Mouse (Mus musculus) regulatory T cell (primary cell): ENCODE data around the gene Btbd9.

Source experiments
- in situ Hi-C: fragments of 300-600 bp; cut with MboI, MseI; formaldehyde crosslinking; loops from one replicate; pipeline ENCODE4 v1.15.1; 2025; ENCODE audit warnings: high pct_unique_total_duplicates

The Btbd9 gene

DNA sequence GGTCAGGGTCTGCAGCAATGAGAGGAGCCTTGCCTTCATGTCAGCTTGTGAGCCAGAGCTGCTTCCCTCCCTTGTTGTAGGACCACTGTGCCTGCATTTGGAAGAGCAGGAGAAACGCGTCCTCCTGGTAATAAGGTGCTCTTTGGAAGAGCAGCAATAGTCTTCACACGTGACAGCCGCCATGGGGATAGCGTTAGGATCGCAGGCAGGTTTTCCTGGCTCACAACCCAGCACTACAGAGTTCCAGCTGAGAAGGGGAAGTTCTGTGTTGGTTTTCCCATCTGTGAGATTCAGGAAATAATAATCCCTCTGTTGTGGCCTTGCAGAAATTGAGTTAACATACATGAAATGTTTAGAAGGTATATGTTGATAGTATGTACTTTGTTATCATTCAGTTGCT, 392.7 kb downstream of the Btbd9 start:
- in situ Hi-C loops, result no loop called here

DNA sequence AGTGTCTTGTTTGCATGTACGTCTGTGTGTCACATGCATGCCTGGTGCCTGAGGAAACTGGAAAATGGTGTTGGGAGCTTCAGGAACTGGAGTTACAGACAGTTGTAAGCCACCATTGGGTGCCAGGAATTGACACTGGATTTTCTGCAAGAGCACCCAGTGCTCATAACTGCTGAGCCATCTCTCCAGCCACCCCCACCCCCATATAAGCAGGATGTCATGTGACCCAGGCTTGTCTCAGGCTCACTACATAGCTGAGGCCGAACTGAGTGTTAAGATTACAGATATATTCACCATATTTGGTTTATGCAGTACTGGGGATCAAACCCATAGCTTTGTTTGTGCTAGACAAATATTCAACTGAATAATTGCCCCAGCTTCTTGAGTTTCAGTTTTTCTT, 394.2 kb downstream of the Btbd9 start:
- in situ Hi-C loops, result no loop called here

DNA sequence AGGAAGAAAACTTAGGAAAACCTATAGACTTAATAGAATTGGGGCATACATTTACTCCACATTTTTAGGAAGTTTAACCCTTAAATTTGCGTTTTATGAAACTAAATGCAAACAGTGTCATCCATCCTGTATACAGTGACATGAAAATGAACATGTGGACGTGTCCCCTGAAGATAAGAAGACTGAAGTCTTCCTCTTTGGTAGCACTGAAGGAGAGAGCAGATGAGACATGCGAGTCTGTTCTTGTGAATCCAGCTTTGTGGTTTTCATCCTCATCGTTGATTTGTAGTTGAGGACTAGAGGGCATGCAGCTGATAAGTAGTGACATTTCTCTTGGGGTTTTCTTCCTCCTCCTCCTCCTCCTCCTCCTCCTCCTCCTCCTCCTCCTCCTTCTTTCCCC, 394.7 kb downstream of the Btbd9 start:
- in situ Hi-C loops, result no loop called here

DNA sequence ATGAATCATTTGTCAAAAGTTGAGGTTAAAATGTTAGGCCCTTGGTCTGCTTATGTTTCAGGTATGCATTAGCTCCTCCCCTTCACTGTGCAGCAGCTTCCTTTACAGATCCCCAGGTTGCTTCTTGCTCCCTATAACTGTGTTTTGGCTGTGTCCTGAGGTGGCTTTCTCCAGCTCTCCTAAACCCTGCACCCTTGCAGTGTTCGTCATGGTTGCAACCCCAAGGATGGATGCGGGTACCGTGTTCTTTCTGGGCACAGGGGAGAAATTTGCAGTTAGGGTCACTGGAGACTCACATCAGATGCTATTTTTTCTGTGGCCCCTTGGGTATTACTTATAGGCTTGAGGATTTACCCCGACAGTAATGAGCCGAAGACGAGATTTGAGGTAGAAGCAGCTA, 396.1 kb downstream of the Btbd9 start:
- in situ Hi-C loops, result no loop called here

DNA sequence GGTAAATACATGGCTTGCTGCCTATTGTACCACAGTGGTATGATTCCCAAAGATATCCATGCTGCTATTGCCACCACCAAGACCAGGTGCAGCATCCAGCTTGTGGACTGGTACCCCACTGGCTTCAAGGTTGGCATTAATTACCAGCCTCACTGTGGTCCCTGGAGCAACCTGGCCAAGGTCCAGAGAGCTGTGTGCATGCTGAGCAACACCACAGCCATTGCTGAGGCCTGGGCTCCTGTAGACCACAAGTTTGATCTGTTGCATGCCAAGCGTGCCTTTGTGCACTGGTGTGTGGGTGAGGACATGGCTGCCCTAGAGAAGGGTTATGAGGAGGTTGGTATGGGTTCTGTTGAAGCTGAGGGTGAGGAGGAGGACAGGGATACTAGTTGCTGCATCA, 397.9 kb downstream of the Btbd9 start:
- in situ Hi-C loops, result no loop called here

DNA sequence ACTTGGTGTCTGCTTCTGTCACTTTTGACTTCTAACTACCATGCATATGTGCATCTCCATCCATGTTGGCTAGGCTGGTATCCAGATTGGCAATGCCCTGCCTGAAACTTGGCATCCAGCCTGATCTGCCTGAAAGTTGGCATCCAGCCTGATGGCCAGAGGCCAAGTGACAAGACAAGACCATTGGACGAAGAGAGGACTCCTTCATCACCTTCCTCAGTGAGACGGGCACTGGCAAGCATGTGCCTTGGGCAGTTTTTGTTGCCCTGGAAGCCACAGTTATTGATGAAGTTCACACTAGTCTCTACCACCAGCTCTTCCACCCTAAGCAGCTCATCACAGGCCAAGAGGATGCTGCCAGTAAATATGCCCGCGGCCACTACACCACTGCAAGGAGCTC, 398.9 kb downstream of the Btbd9 start:
- in situ Hi-C loops, result no loop called here
